Mouse (Mus musculus): ENCODE measurements around the gene Pdgfra.

- no peak for TF ChIP-seq GATA1 (IDR thresholded peaks at IDR 0.05; ENCODE audit: low read length)
- no peak for TF ChIP-seq TAL1 (IDR thresholded peaks at IDR 0.05; ENCODE audit: low read length)
These were observed 5.6 kb upstream of the Pdgfra start for GRCm38 (mm10) chr5:75146469-75146868.

Data from erythroblast, embryonic 14.5 days (primary cell).